ENCODE assay signal across 22 mouse cellular contexts in the genomic region with DNA sequence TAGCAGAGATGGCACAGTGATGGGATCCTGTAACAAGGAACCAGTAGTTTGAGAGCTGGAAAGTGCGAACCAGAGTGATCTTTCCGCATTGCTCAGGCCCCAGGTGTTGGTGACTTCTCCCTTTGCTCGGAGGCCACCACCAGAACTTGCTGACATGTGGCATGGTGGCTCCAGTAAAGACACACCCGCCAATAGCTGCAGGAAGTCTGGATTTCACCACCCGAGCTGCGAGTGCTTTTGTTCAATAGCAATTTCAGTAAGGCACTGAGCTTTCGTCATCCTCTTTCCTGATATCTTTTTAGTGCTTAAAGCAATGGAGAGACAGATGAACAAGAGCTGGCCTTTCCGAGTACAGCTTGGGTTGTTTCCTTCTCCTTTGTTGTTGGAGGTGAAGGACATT. TPM values are rescaled to one million over a fixed set of nuclear protein-coding genes. Genes with fewer than 3 reads are reported as not detected.
DNase-seq lines count a peak whose midpoint lies in the region; ATAC-seq and TF ChIP-seq lines count a peak whose summit lies in the region.
"Had no signal": no experiment of that assay in that cellular context is flagged by ENCODE, and none has a peak within 500 bp of the region (broad histone marks: within the 10 kb centered on the region; RNA-seq: fewer than 3 reads in every experiment).

No protein-coding gene starts in this region.

- no peak for DNase-seq in testis, postnatal 14 days (ENCODE audit: low spot score)
- DNase-seq in cerebellum, adult 11 months = no peak
- DNase-seq: adrenal gland, adult 2 months; adrenal gland, postnatal 25 days; cerebellum, adult 11-12 months; cerebellum, adult 9-10 months; cerebellum, postnatal 25 days; gastrocnemius, postnatal 10 days; heart, adult 2 months; heart, postnatal 14 days had no signal

- H3K4me1 ChIP-seq in intestine, postnatal 0 days (replicated peaks; ENCODE audit: control insufficient read depth, insufficient read depth, low read length) = peaks cover 10% of the 10 kb centered on the region; the same call in 1 of the 2 replicates
- no peaks in the 10 kb centered on the region for H3K4me1 ChIP-seq in intestine, embryonic 15.5 days (replicated peaks)
- peaks cover 9% of the 10 kb centered on the region for H3K4me1 ChIP-seq in bone marrow, adult 2 months (ENCODE audit: control insufficient read depth, insufficient read depth, low read length)
- H3K4me1 ChIP-seq: embryonic facial prominence, embryonic 13.5 days; heart, embryonic 15.5 days had no signal

- H3K27me3 ChIP-seq in intestine, postnatal 0 days (replicated peaks; ENCODE audit: control insufficient read depth, insufficient read depth, low read length) = no peaks in the 10 kb centered on the region
- no peaks in the 10 kb centered on the region for H3K27me3 ChIP-seq in intestine, embryonic 15.5 days (replicated peaks)
- H3K27me3 ChIP-seq: forebrain, embryonic 12.5 days; heart, embryonic 15.5 days; hindbrain, embryonic 13.5 days had no signal

- no peak overlapping the region for H3K9ac ChIP-seq in intestine, postnatal 0 days (ENCODE audit: low read depth, low read length)
- H3K9ac ChIP-seq in intestine, embryonic 15.5 days = no peak overlapping the region
- H3K9ac ChIP-seq: embryonic facial prominence, embryonic 13.5 days; forebrain, embryonic 12.5 days; heart, embryonic 15.5 days; hindbrain, embryonic 13.5 days had no signal

- H3K27ac ChIP-seq in intestine, postnatal 0 days (ENCODE audit: low read depth, low read length) = peak overlapping the region; percentile 50
- H3K27ac ChIP-seq in intestine, embryonic 15.5 days = no peak overlapping the region
- peak overlapping the region; percentile 83 for H3K27ac ChIP-seq in bone marrow, adult 2 months (ENCODE audit: control insufficient read depth, insufficient read depth, low read depth, low read length, poor library complexity)
- H3K27ac ChIP-seq in macrophage = peak overlapping the region; percentile 27
- H3K27ac ChIP-seq: embryonic facial prominence, embryonic 13.5 days; forebrain, embryonic 12.5 days; heart, adult 2 months; heart, embryonic 15.5 days; hindbrain, embryonic 13.5 days had no signal

- ATAC-seq in intestine, postnatal 0 days = no peak; the same call in 1 of the 2 replicates
- no peak for ATAC-seq in intestine, embryonic 15.5 days
- ATAC-seq in neutrophil, adult 5-6 weeks (ENCODE audit: extremely low read depth, insufficient number of reproducible peaks, low FRiP score, poor library complexity, severe bottlenecking) = peak; percentile 67
- ATAC-seq: forebrain, embryonic 16.5 days; Patski had no signal

- no peak overlapping the region for H3K4me3 ChIP-seq in intestine, postnatal 0 days (ENCODE audit: low read depth, low read length)
- H3K4me3 ChIP-seq in intestine, embryonic 15.5 days (replicated peaks) = no peak overlapping the region
- no peak overlapping the region for H3K4me3 ChIP-seq in bone marrow, adult 2 months (replicated peaks; ENCODE audit: control insufficient read depth, low read depth, low read length)
- no peak overlapping the region for H3K4me3 ChIP-seq in macrophage (ENCODE audit: inconsistent target)
- H3K4me3 ChIP-seq: embryonic facial prominence, embryonic 13.5 days; forebrain, embryonic 12.5 days; heart, adult 2 months; heart, embryonic 15.5 days; hindbrain, embryonic 13.5 days had no signal

- no peak for TF ChIP-seq POLR2A in bone marrow, adult 2 months (IDR thresholded peaks at IDR 0.05; ENCODE audit: borderline replicate concordance, control insufficient read depth, low read depth, low read length)

- no peaks in the 10 kb centered on the region for H3K36me3 ChIP-seq in intestine, postnatal 0 days (ENCODE audit: control insufficient read depth, insufficient read depth)
- no peaks in the 10 kb centered on the region for H3K36me3 ChIP-seq in intestine, embryonic 15.5 days
- H3K36me3 ChIP-seq in macrophage (ENCODE audit: inconsistent target) = no peaks in the 10 kb centered on the region
- H3K36me3 ChIP-seq: embryonic facial prominence, embryonic 13.5 days; forebrain, embryonic 12.5 days; heart, embryonic 15.5 days; hindbrain, embryonic 13.5 days had no signal

- no peaks in the 10 kb centered on the region for H3K79me2 ChIP-seq in macrophage (ENCODE audit: inconsistent target)

- 41% methylated on average over 8 of the region's 8 CpGs for WGBS in intestine, postnatal 0 days
- 70% methylated on average over 8 of the region's 8 CpGs for WGBS in intestine, embryonic 15.5 days
- WGBS in bone marrow, adult 2 months = 30% methylated on average over 8 of the region's 8 CpGs
- 11% methylated on average over 8 of the region's 8 CpGs for WGBS in macrophage (ENCODE audit: missing documents)

- no peaks in the 10 kb centered on the region for H3K9me3 ChIP-seq in intestine, postnatal 0 days (ENCODE audit: control insufficient read depth)
- H3K9me3 ChIP-seq in intestine, embryonic 15.5 days = no peaks in the 10 kb centered on the region
- H3K9me3 ChIP-seq: embryonic facial prominence, embryonic 13.5 days; forebrain, embryonic 12.5 days; heart, embryonic 15.5 days; hindbrain, embryonic 13.5 days had no signal

- no peak for TF ChIP-seq CTCF in intestine, postnatal 0 days (IDR thresholded peaks at IDR 0.05; ENCODE audit: low read depth)
- no peak for TF ChIP-seq CTCF in bone marrow, adult 2 months (IDR thresholded peaks at IDR 0.05; ENCODE audit: control insufficient read depth, insufficient read depth, low read length)

- H3K4me2 ChIP-seq in intestine, postnatal 0 days (replicated peaks; ENCODE audit: low read depth) = no peak overlapping the region
- no peak overlapping the region for H3K4me2 ChIP-seq in intestine, embryonic 15.5 days (replicated peaks)
- H3K4me2 ChIP-seq: embryonic facial prominence, embryonic 13.5 days; forebrain, embryonic 12.5 days; heart, embryonic 11.5 days; heart, embryonic 15.5 days; hindbrain, embryonic 13.5 days had no signal

RNA-seq across cellular contexts. Expression of a gene that starts 7.0 kb away (rescaled TPM):
- polyA plus RNA-seq in intestine, postnatal 0 days (2015; fragmentation: Nextera tagmentation; extraction: Ambion mirVana) = 129 and 143 TPM in 2 replicates
- polyA plus RNA-seq in intestine, embryonic 15.5 days (2015; fragmentation: Nextera tagmentation; extraction: Ambion mirVana) = 15.4 and 16.6 TPM in 2 replicates
- 31.3 and 50.4 TPM in 2 replicates for polyA plus RNA-seq in bone marrow, adult 2 months (2011; ENCODE audit: insufficient read depth, insufficient read length, low replicate concordance, missing spikeins)
- total RNA-seq in macrophage (2018; cell fraction: chromatin; rRNA removed) = 100 to 1,000 TPM in 25 of 26 experiments, 10 to 100 TPM in 1; 68.8 to 273 (median 190) TPM
- total RNA-seq in macrophage (2018; cell fraction: cytosol; rRNA removed) = 100 to 1,000 TPM in 5 of 26 experiments, 10 to 100 TPM in 21; 41.7 to 127 (median 76.9) TPM
- 100 to 1,000 TPM in 25 of 26 experiments, 10 to 100 TPM in 1; 85.2 to 241 (median 194) TPM for total RNA-seq in macrophage (2018; cell fraction: nucleus; rRNA removed)
- polyA plus RNA-seq in macrophage (2018) = 42.9 to 88.7 TPM (median 63.5 TPM) in 3 replicates
- total RNA-seq in neutrophil, adult 5-6 weeks (2017) = 45.0 and 49.8 TPM in 2 replicates

RNA-seq across cellular contexts. Expression of a gene that starts 7.3 kb away (rescaled TPM):
- 50.9 and 54.4 TPM in 2 replicates for polyA plus RNA-seq in intestine, postnatal 0 days (2015; fragmentation: Nextera tagmentation; extraction: Ambion mirVana)
- 3.3 and 3.6 TPM in 2 replicates for polyA plus RNA-seq in intestine, embryonic 15.5 days (2015; fragmentation: Nextera tagmentation; extraction: Ambion mirVana)
- 1.5 and 3.7 TPM in 2 replicates for polyA plus RNA-seq in bone marrow, adult 2 months (2011; ENCODE audit: insufficient read depth, insufficient read length, low replicate concordance, missing spikeins)
- total RNA-seq in macrophage (2018; cell fraction: chromatin; rRNA removed) = 10 to 100 TPM; 10.1 to 29.8 (median 19.5) TPM
- total RNA-seq in macrophage (2018; cell fraction: cytosol; rRNA removed) = 1 to 10 TPM; 1.9 to 5.1 (median 3.2) TPM
- 10 to 100 TPM in 17 of 26 experiments, 1 to 10 TPM in 9; 6.0 to 20.6 (median 11.4) TPM for total RNA-seq in macrophage (2018; cell fraction: nucleus; rRNA removed)
- 2.1 to 3.4 TPM (median 2.5 TPM) in 3 replicates for polyA plus RNA-seq in macrophage (2018)
- total RNA-seq in neutrophil, adult 5-6 weeks (2017) = 21.5 and 24.6 TPM in 2 replicates

RNA-seq across cellular contexts. Expression of a gene that starts 54.7 kb away (rescaled TPM):
- 22.7 and 23.8 TPM in 2 replicates for polyA plus RNA-seq in intestine, postnatal 0 days (2015; fragmentation: Nextera tagmentation; extraction: Ambion mirVana)
- 38.4 and 38.9 TPM in 2 replicates for polyA plus RNA-seq in intestine, embryonic 15.5 days (2015; fragmentation: Nextera tagmentation; extraction: Ambion mirVana)
- polyA plus RNA-seq in bone marrow, adult 2 months (2011; ENCODE audit: insufficient read depth, insufficient read length, low replicate concordance, missing spikeins) = 13.3 and 19.3 TPM in 2 replicates
- 10 to 100 TPM; 25.6 to 95.9 (median 56.5) TPM for total RNA-seq in macrophage (2018; cell fraction: chromatin; rRNA removed)
- 10 to 100 TPM; 24.6 to 33.2 (median 29.0) TPM for total RNA-seq in macrophage (2018; cell fraction: cytosol; rRNA removed)
- 10 to 100 TPM; 32.1 to 79.2 (median 45.3) TPM for total RNA-seq in macrophage (2018; cell fraction: nucleus; rRNA removed)
- 22.7 to 28.5 TPM (median 22.9 TPM) in 3 replicates for polyA plus RNA-seq in macrophage (2018)
- total RNA-seq in neutrophil, adult 5-6 weeks (2017) = 39.3 and 41.0 TPM in 2 replicates

Comparison
In these comparisons a context has a peak if more than half of its experiments do, and no peak if none do; other contexts are left out.
1. RNA of a gene that starts 7.3 kb away (polyA plus RNA-seq): 50.9 to 54.4 TPM in intestine, postnatal 0 days; 3.3 to 3.6 TPM in intestine, embryonic 15.5 days, 2.1 to 3.4 TPM in macrophage and 1.5 to 3.7 TPM in bone marrow, adult 2 months; every median in the first group is over 10 times any median in the second.